Mouse (Mus musculus) heart, postnatal 0 days (tissue): ENCODE data around the gene Gm28308.

Source experiments
- CTCF ChIP-seq: IDR thresholded peaks from 2 replicates; pipeline ENCODE4 v1.5.1; 2016; ENCODE audit warnings: antibody characterized with exemption, control low read depth, low read depth
- EP300 ChIP-seq: IDR thresholded peaks from 2 replicates; pipeline ENCODE4 v1.6.1; 2016; ENCODE audit warnings: antibody characterized with exemption, low read depth

GRCm38 (mm10) chr6:52260654-52261575, 47.8 kb upstream of the Gm28308 start, which contains the start of gene Hoxa13:
- TF ChIP-seq CTCF: no peak
- TF ChIP-seq EP300: no peak
